In genomic region chr11:98645946-98646345, GRCm38 (mm10) we compare ENCODE assay signal across 30 mouse cellular contexts. TPM values are rescaled to one million over a fixed set of nuclear protein-coding genes. Genes with fewer than 3 reads are reported as not detected.
"Had no signal": no experiment of that assay in that cellular context is flagged by ENCODE, and none has a peak within 500 bp of the region (broad histone marks: within the 10 kb centered on the region; RNA-seq: fewer than 3 reads in every experiment).

No protein-coding gene starts in this region.

- DNase-seq: forebrain, postnatal 0 days; gastrocnemius, postnatal 14 days; gastrocnemius, postnatal 36 days; heart, adult 2 months; heart, postnatal 14 days; heart, postnatal 36 days; layer of hippocampus, postnatal 36 days; left cerebral cortex, postnatal 4 days; lung, adult 18-20 months had no signal

- H3K27ac ChIP-seq: forebrain, embryonic 15.5 days; heart, adult 2 months; heart, embryonic 13.5 days; heart, embryonic 15.5 days; hindbrain, embryonic 13.5 days; hindbrain, embryonic 15.5 days; hindbrain, postnatal 0 days; kidney, postnatal 0 days; limb, embryonic 13.5 days; limb, embryonic 15.5 days; liver, embryonic 12.5 days; liver, embryonic 14.5 days had no signal

- H3K9me3 ChIP-seq: forebrain, embryonic 15.5 days; heart, embryonic 13.5 days; heart, embryonic 15.5 days; hindbrain, embryonic 13.5 days; hindbrain, embryonic 15.5 days; limb, embryonic 13.5 days; limb, embryonic 15.5 days; liver, embryonic 12.5 days had no signal

- H3K4me3 ChIP-seq: forebrain, embryonic 15.5 days; heart, adult 2 months; heart, embryonic 13.5 days; heart, embryonic 15.5 days; hindbrain, embryonic 13.5 days; hindbrain, embryonic 15.5 days; limb, embryonic 13.5 days; limb, embryonic 15.5 days; liver, embryonic 12.5 days had no signal

- H3K9ac ChIP-seq: forebrain, embryonic 15.5 days; forebrain, postnatal 0 days; heart, embryonic 13.5 days; heart, embryonic 15.5 days; hindbrain, embryonic 13.5 days; hindbrain, embryonic 15.5 days; limb, embryonic 13.5 days; limb, embryonic 15.5 days; liver, embryonic 12.5 days; liver, embryonic 14.5 days had no signal

- H3K27me3 ChIP-seq: forebrain, embryonic 15.5 days; hindbrain, embryonic 15.5 days; limb, embryonic 15.5 days had no signal

- H3K36me3 ChIP-seq: forebrain, embryonic 15.5 days; heart, embryonic 13.5 days; heart, embryonic 15.5 days; hindbrain, embryonic 13.5 days; hindbrain, embryonic 15.5 days; limb, embryonic 13.5 days; limb, embryonic 15.5 days; liver, embryonic 12.5 days had no signal

- H3K4me2 ChIP-seq: forebrain, embryonic 15.5 days; heart, embryonic 11.5 days; heart, embryonic 13.5 days; heart, embryonic 15.5 days; hindbrain, embryonic 13.5 days; hindbrain, embryonic 15.5 days; limb, embryonic 13.5 days; limb, embryonic 15.5 days; liver, embryonic 12.5 days had no signal

- H3K4me1 ChIP-seq: forebrain, embryonic 15.5 days; heart, embryonic 13.5 days; heart, embryonic 15.5 days; hindbrain, embryonic 13.5 days; hindbrain, embryonic 15.5 days; limb, embryonic 13.5 days; limb, embryonic 15.5 days; liver, embryonic 12.5 days had no signal

- ATAC-seq: forebrain, embryonic 15.5 days; forebrain, postnatal 0 days; hindbrain, postnatal 0 days; intestine, embryonic 16.5 days; liver, embryonic 12.5 days had no signal

RNA-seq across cellular contexts. Expression of gene Gsdma2, which starts 0.6 kb away (rescaled TPM):
- polyA plus RNA-seq: forebrain, embryonic 15.5 days; gonadal fat pad, adult 2 months; heart, adult 2 months; heart, embryonic 11.5 days; heart, embryonic 13.5 days; heart, embryonic 15.5 days; heart, postnatal 0 days; hindbrain, embryonic 11.5 days; hindbrain, embryonic 15.5 days; hindbrain, postnatal 0 days; intestine, embryonic 14.5 days; kidney, postnatal 0 days; limb, embryonic 11.5 days; limb, embryonic 13.5 days; limb, embryonic 15.5 days; liver, adult 2 months; liver, embryonic 12.5 days; liver, embryonic 14.5 days; liver, embryonic 16.5 days had no signal

RNA-seq across cellular contexts. Expression of gene Gsdma, which starts 18.2 kb away (rescaled TPM):
- polyA plus RNA-seq: forebrain, embryonic 15.5 days; heart, embryonic 11.5 days; heart, embryonic 15.5 days; heart, postnatal 0 days; hindbrain, embryonic 11.5 days; hindbrain, embryonic 15.5 days; intestine, embryonic 14.5 days; liver, adult 2 months; liver, embryonic 12.5 days had no signal

RNA-seq across cellular contexts. Expression of gene Gsdma3, which starts 19.8 kb away (rescaled TPM):
- polyA plus RNA-seq: forebrain, embryonic 15.5 days; forebrain, postnatal 0 days; gonadal fat pad, adult 2 months; heart, adult 2 months; heart, embryonic 13.5 days; heart, embryonic 15.5 days; heart, postnatal 0 days; hindbrain, embryonic 11.5 days; hindbrain, embryonic 13.5 days; hindbrain, embryonic 15.5 days; hindbrain, postnatal 0 days; intestine, embryonic 14.5 days; intestine, embryonic 16.5 days; kidney, postnatal 0 days; large intestine, adult 2 months; limb, embryonic 11.5 days; limb, embryonic 13.5 days; limb, embryonic 15.5 days; liver, adult 2 months; liver, embryonic 12.5 days; liver, embryonic 14.5 days; liver, embryonic 16.5 days had no signal

RNA-seq across cellular contexts. Expression of gene Gm12355, which starts 20.5 kb away (rescaled TPM):
- polyA plus RNA-seq: gonadal fat pad, adult 2 months; heart, adult 2 months; large intestine, adult 2 months; liver, adult 2 months had no signal
